Mouse (Mus musculus): Measurements from ENCODE around the gene Fstl4. TPM values are rescaled to one million over a fixed set of nuclear protein-coding genes. Genes with fewer than 3 reads are reported as not detected.
"Not testable (repeated sequence)": the region's sequence is repeated elsewhere in the genome, so short reads cannot be mapped to it uniquely, and the experiment has no call there.

Fstl4 gene
- total and polyA plus RNA-seq, 2 experiments = under 0.01 TPM; not detected in 1

GRCm38 (mm10) chr11:53182858-53183257 lies 418.4 kb downstream of the Fstl4 start:
- H3K4me3 ChIP-seq (ENCODE audit: insufficient read depth, low read depth, low read length) = no peak overlapping the region
- 40% methylated on average over 4 of the region's 4 CpGs for WGBS
- H3K79me2 ChIP-seq (ENCODE audit: control insufficient read depth, insufficient read depth, low read length) = no peaks in the 10 kb centered on the region
- H3K27me3 ChIP-seq (ENCODE audit: control insufficient read depth, insufficient read depth, low read length) = no peaks in the 10 kb centered on the region
- no peaks in the 10 kb centered on the region for H3K4me1 ChIP-seq (ENCODE audit: control insufficient read depth, insufficient read depth, low read length)
- H3K27ac ChIP-seq (replicated peaks; ENCODE audit: insufficient read depth, low read depth, low read length) = no peak overlapping the region
- DNase-seq (ENCODE audit: extremely low read depth, low read depth, low spot score) = peak; percentile 16
- H3K9ac ChIP-seq (ENCODE audit: low read depth, low read length) = no peak overlapping the region
- H3K36me3 ChIP-seq (ENCODE audit: control insufficient read depth, insufficient read depth, low read length) = no peaks in the 10 kb centered on the region
- TF ChIP-seq CTCF (IDR thresholded peaks at IDR 0.05; ENCODE audit: low read depth, low read length) = no peak

- TF ChIP-seq POLR2A (IDR thresholded peaks at IDR 0.05; ENCODE audit: extremely low read depth, insufficient read depth, low read length) (no peak), CTCF (IDR thresholded peaks at IDR 0.05; ENCODE audit: low read depth, low read length) (no peak)
- no peak overlapping the region for H3K4me3 ChIP-seq (ENCODE audit: insufficient read depth, low read depth, low read length)
- no peaks in the 10 kb centered on the region for H3K79me2 ChIP-seq (ENCODE audit: control insufficient read depth, insufficient read depth, low read length)
- H3K27me3 ChIP-seq (ENCODE audit: control insufficient read depth, insufficient read depth, low read length) = no peaks in the 10 kb centered on the region
- H3K4me1 ChIP-seq (ENCODE audit: control insufficient read depth, insufficient read depth, low read length) = no peaks in the 10 kb centered on the region
- no peaks in the 10 kb centered on the region for H3K36me3 ChIP-seq (ENCODE audit: control insufficient read depth, insufficient read depth, low read length)
- no peak for DNase-seq (ENCODE audit: extremely low read depth, low read depth, low spot score)
- no peak overlapping the region for H3K9ac ChIP-seq (ENCODE audit: low read depth, low read length)
- H3K27ac ChIP-seq (replicated peaks; ENCODE audit: insufficient read depth, low read depth, low read length) = no peak overlapping the region
- 75% methylated on average over 7 of the region's 7 CpGs for WGBS
Observed at GRCm38 (mm10) chr11:53184046-53184445, 419.6 kb downstream of the Fstl4 start.

- H3K36me3 ChIP-seq (ENCODE audit: control insufficient read depth, insufficient read depth, low read length) = no peaks in the 10 kb centered on the region
- no peaks in the 10 kb centered on the region for H3K4me1 ChIP-seq (ENCODE audit: control insufficient read depth, insufficient read depth, low read length)
- DNase-seq (ENCODE audit: extremely low read depth, low read depth, low spot score) = peak; percentile 3
- H3K27ac ChIP-seq (replicated peaks; ENCODE audit: insufficient read depth, low read depth, low read length) = no peak overlapping the region
- H3K9ac ChIP-seq (ENCODE audit: low read depth, low read length) = no peak overlapping the region
- H3K27me3 ChIP-seq (ENCODE audit: control insufficient read depth, insufficient read depth, low read length) = no peaks in the 10 kb centered on the region
- no peaks in the 10 kb centered on the region for H3K79me2 ChIP-seq (ENCODE audit: control insufficient read depth, insufficient read depth, low read length)
- no peak overlapping the region for H3K4me3 ChIP-seq (ENCODE audit: insufficient read depth, low read depth, low read length)
- WGBS = 81% methylated on average over 5 of the region's 5 CpGs
- TF ChIP-seq CTCF (IDR thresholded peaks at IDR 0.05; ENCODE audit: low read depth, low read length) = no peak
Observed at GRCm38 (mm10) chr11:53184698-53185097, 420.3 kb downstream of the Fstl4 start.

GRCm38 (mm10) chr11:53187427-53188140 lies 423.1 kb downstream of the Fstl4 start:
- Histone ChIP-seq H3K79me2 (ENCODE audit: control insufficient read depth, insufficient read depth, low read length) (no peaks in the 10 kb centered on the region), H3K4me3 (ENCODE audit: insufficient read depth, low read depth, low read length) (no peak overlapping the region), H3K4me1 (ENCODE audit: control insufficient read depth, insufficient read depth, low read length) (no peaks in the 10 kb centered on the region), H3K27me3 (ENCODE audit: control insufficient read depth, insufficient read depth, low read length) (no peaks in the 10 kb centered on the region), H3K36me3 (ENCODE audit: control insufficient read depth, insufficient read depth, low read length) (no peaks in the 10 kb centered on the region), H3K9ac (ENCODE audit: low read depth, low read length) (no peak overlapping the region), H3K27ac (replicated peaks; ENCODE audit: insufficient read depth, low read depth, low read length) (no peak overlapping the region)
- peak; percentile 6 for DNase-seq (ENCODE audit: extremely low read depth, low read depth, low spot score)
- TF ChIP-seq POLR2A (IDR thresholded peaks at IDR 0.05; ENCODE audit: extremely low read depth, insufficient read depth, low read length) (no peak), CTCF (IDR thresholded peaks at IDR 0.05; ENCODE audit: low read depth, low read length) (no peak)
- 60% methylated on average over 5 of the region's 5 CpGs for WGBS

- H3K4me3 ChIP-seq (ENCODE audit: insufficient read depth, low read depth, low read length); H3K27ac ChIP-seq (replicated peaks; ENCODE audit: insufficient read depth, low read depth, low read length); DNase-seq (ENCODE audit: extremely low read depth, low read depth, low spot score); H3K27me3 ChIP-seq (ENCODE audit: control insufficient read depth, insufficient read depth, low read length); H3K9ac ChIP-seq (ENCODE audit: low read depth, low read length); H3K4me1 ChIP-seq (ENCODE audit: control insufficient read depth, insufficient read depth, low read length); H3K36me3 ChIP-seq (ENCODE audit: control insufficient read depth, insufficient read depth, low read length); H3K79me2 ChIP-seq (ENCODE audit: control insufficient read depth, insufficient read depth, low read length): not testable (repeated sequence)
- 89% methylated on average over 1 of the region's 1 CpGs for WGBS
Observed at GRCm38 (mm10) chr11:53196551-53196950, 432.1 kb downstream of the Fstl4 start.

- DNase-seq (ENCODE audit: extremely low read depth, low read depth, low spot score) = no peak
- Histone ChIP-seq H3K79me2 (ENCODE audit: control insufficient read depth, insufficient read depth, low read length) (no peaks in the 10 kb centered on the region), H3K36me3 (ENCODE audit: control insufficient read depth, insufficient read depth, low read length) (no peaks in the 10 kb centered on the region), H3K27ac (replicated peaks; ENCODE audit: insufficient read depth, low read depth, low read length) (no peak overlapping the region), H3K4me3 (ENCODE audit: insufficient read depth, low read depth, low read length) (no peak overlapping the region), H3K4me1 (ENCODE audit: control insufficient read depth, insufficient read depth, low read length) (no peaks in the 10 kb centered on the region), H3K27me3 (ENCODE audit: control insufficient read depth, insufficient read depth, low read length) (no peaks in the 10 kb centered on the region), H3K9ac (ENCODE audit: low read depth, low read length) (no peak overlapping the region)
- WGBS = 87% methylated on average over 2 of the region's 2 CpGs
- no peak for TF ChIP-seq POLR2A (IDR thresholded peaks at IDR 0.05; ENCODE audit: extremely low read depth, insufficient read depth, low read length)
- no peak for TF ChIP-seq CTCF (IDR thresholded peaks at IDR 0.05; ENCODE audit: low read depth, low read length)
Observed at GRCm38 (mm10) chr11:53197111-53197510, 432.7 kb downstream of the Fstl4 start.

All from liver, adult 2 months (tissue).